Mouse (Mus musculus) forebrain, embryonic 15.5 days (tissue): ENCODE results near the gene Tmc3. TPM values are rescaled to one million over a fixed set of nuclear protein-coding genes. Genes with fewer than 3 reads are reported as not detected.

Experiments
- ATAC-seq: fragments of 200-750 bp; cut with Nextera tagmentation; replicated peaks from 2 replicates; pipeline ENCODE4 v1.8.0; 2017; ENCODE audit warnings: mild to moderate bottlenecking, moderate TSS enrichment, moderate library complexity
- H3K27ac ChIP-seq: fragments of 300-500 bp; sonication (generic); replicated peaks from 2 replicates; pipeline ENCODE4 v1.5.1; 2015; ENCODE audit warnings: mild to moderate bottlenecking, inconsistent platforms
- H3K27me3 ChIP-seq: fragments of 300-500 bp; sonication (generic); 2 replicates; pipeline ENCODE4 v1.6.1; 2015; ENCODE audit warnings: inconsistent platforms
- H3K36me3 ChIP-seq: fragments of 300-500 bp; sonication (generic); 2 replicates; pipeline ENCODE4 v1.6.1; 2015; ENCODE audit warnings: mild to moderate bottlenecking, inconsistent platforms
- H3K4me1 ChIP-seq: fragments of 300-500 bp; sonication (generic); 2 replicates; pipeline ENCODE4 v1.6.1; 2015; ENCODE audit warnings: inconsistent platforms
- H3K4me2 ChIP-seq: fragments of 300-500 bp; sonication (generic); replicated peaks from 2 replicates; pipeline ENCODE4 v1.6.1; 2015; ENCODE audit warnings: mild to moderate bottlenecking, inconsistent platforms
- H3K4me3 ChIP-seq: fragments of 300-500 bp; sonication (generic); 2 replicates; pipeline ENCODE4 v1.5.1; 2015; ENCODE audit warnings: mild to moderate bottlenecking, inconsistent platforms
- H3K9ac ChIP-seq: fragments of 300-500 bp; sonication (generic); replicated peaks from 2 replicates; pipeline ENCODE4 v1.6.1; 2015; ENCODE audit warnings: mild to moderate bottlenecking, inconsistent platforms
- H3K9me3 ChIP-seq: fragments of 300-500 bp; sonication (generic); 2 replicates; pipeline ENCODE4 v1.6.1; 2016; ENCODE audit warnings: inconsistent platforms
- WGBS: fragments of 180-500 bp; shearing (Covaris S2); methylation state at CpG from one replicate; pipeline ENCODE4 v1.1.7; 2015; ENCODE audit warnings: mixed read lengths; 5-methylcytosine and 5-hydroxymethylcytosine counted together
- polyA plus RNA-seq: library from polyadenylated mRNA; unstranded; fragments of >200 nt; fragmentation: Nextera tagmentation; extraction: Ambion mirVana; gene quantifications from 2 replicates; pipeline ENCODE4 v1.2.1, GENCODE M21; 2015

Tmc3 gene
- polyA plus RNA-seq, result 0.28 and 0.50 TPM in 2 replicates

DNA sequence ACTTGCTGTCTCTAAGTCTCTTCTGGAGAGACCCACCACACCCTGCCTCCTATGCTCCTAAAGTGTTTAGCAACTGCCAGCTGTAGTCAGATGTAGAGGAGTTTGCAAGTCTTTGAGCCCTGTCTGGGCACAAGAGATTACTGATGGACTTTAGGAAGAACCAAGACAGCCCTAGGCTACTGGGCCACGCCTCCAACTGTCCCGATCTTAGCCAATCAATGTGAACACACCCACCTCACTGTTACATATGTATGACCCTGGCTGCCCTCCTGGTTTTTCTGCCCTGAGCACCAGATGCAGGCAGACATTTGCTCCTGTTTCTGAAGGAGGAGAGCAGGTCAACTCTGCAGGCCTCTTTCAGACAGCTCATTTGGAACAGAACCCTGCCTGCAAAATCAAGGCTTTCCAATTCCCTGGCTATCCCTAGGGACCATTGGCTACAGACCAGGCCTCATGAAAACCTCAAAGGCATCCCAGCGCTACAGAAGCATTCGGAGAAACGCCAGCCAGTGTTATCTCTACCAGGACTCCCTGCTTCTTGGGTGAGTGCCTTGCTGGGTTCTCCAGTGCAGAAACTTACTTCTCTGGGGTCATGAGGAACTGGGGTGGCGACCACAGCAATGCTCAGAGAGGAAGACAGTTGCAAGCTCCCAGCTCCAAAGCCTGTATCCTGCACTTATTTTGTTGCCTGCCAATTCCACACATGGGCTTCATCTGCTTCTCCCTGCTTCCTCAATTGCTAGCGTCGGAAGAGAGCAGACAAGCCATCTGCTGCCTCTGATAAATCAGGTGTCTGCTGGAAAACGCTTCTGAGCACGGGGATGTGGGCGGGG lies at the start of gene Tmc3:
Gene Tmc3, plus strand, starts transcription at position 289 of the 833 bp plus-strand sequence.
- peak within 1 kb of the TSS; percentile 56 for H3K27ac ChIP-seq
- 49% methylated on average over 11 of the region's 11 CpGs for WGBS
- H3K36me3 ChIP-seq, result no peaks in the 10 kb centered on the region

GRCm38 (mm10) chr7:83541536-83542169 lies 43.1 kb upstream of the Tmc3 start:
- 0 out of 2 replicates have a peak, but pooled peaks have one; percentile 53 for ATAC-seq
- Histone ChIP-seq H3K36me3 (no peaks in the 10 kb centered on the region), H3K9ac (no peak overlapping the region), H3K4me2 (no peak overlapping the region), H3K27ac (no peak overlapping the region), H3K4me1 (peaks cover 5% of the 10 kb centered on the region), H3K4me3 (no peak overlapping the region), H3K27me3 (no peaks in the 10 kb centered on the region), H3K9me3 (no peaks in the 10 kb centered on the region)
- WGBS, result 62% methylated on average over 5 of the region's 5 CpGs

More for the DNA sequence above, at the start of gene Tmc3:
- Histone ChIP-seq H3K9ac (no peak within 1 kb of the TSS), H3K27me3 (no peaks in the 10 kb centered on the region), H3K4me1 (peaks cover 7% of the 10 kb centered on the region), H3K4me3 (no peak within 1 kb of the TSS), H3K4me2 (no peak within 1 kb of the TSS), H3K9me3 (no peaks in the 10 kb centered on the region)
- ATAC-seq, result peak; percentile 55; the same call in 1 of the 2 replicates

DNA sequence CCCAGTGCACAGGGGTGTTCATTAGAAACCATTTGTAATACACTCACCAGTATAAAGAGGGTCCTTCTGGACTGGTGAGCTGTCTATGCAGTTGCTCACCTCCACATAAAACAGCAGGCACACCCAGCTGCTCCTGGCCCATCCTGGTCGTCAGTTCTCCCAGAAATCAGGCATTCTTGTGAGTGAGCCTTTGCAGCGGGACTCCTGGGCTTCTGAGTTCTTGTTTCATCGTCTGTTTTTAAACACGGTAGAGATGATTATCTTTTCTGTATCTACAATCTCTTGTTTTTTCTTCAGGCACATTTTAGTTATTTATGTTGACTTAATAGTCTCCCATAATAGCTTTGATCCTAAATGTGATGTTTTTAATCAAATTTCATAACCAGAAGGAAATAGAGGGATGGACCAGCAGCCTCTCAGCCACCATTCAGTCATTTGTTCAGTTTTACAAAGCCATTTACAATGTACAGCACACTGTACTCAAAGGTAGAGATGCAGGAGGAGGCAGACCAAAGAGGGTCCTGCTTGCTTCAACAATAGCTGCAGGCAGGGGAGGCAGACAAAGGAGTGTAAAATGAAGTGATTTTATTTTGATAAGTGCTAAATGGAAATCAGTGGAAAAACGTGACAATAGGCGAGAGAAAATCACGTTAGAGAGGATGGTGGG lies 35.9 kb upstream of the Tmc3 start:
- H3K9ac ChIP-seq, result peak overlapping the region; percentile 48
- no peak overlapping the region for H3K4me3 ChIP-seq
- WGBS, result 38% methylated on average over 7 of the region's 7 CpGs

DNA sequence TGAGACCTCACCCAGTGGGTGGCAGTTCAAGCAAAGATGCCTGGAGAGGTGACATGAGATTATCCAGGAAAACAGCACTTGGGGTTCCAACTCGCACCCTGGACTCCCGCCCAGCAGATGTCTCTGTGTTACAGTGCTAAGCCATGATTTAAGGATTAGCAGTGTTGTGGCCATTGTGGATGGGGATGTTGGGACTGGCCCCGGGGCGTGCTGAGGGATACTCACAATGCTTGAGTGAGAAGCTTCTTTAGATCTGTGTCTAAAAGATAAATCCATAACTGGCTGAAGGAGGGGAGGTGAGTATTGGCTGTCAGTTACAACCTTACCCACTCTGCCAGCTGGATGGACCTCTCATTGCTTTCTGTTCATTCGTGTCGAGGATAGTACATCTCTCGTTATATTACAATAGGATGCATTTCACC lies 35.4 kb upstream of the Tmc3 start:
- Histone ChIP-seq H3K27ac (peak overlapping the region; percentile 79), H3K4me2 (peak overlapping the region; percentile 28), H3K4me1 (peaks cover 20% of the 10 kb centered on the region), H3K9me3 (no peaks in the 10 kb centered on the region), H3K9ac (peak overlapping the region; percentile 48), H3K36me3 (no peaks in the 10 kb centered on the region), H3K4me3 (0 out of 2 replicates have a peak overlapping the region, but pooled peaks have one; percentile 10), H3K27me3 (no peaks in the 10 kb centered on the region)
- peak; percentile 53 for ATAC-seq
- WGBS, result 44% methylated on average over 7 of the region's 7 CpGs

More for the DNA sequence above, 35.9 kb upstream of the Tmc3 start:
- H3K9me3 ChIP-seq, result no peaks in the 10 kb centered on the region
- H3K27me3 ChIP-seq, result no peaks in the 10 kb centered on the region
- peak; percentile 64 for ATAC-seq
- peak overlapping the region; percentile 79 for H3K27ac ChIP-seq
- no peaks in the 10 kb centered on the region for H3K36me3 ChIP-seq
- peak overlapping the region; percentile 28 for H3K4me2 ChIP-seq
- peaks cover 20% of the 10 kb centered on the region for H3K4me1 ChIP-seq

DNA sequence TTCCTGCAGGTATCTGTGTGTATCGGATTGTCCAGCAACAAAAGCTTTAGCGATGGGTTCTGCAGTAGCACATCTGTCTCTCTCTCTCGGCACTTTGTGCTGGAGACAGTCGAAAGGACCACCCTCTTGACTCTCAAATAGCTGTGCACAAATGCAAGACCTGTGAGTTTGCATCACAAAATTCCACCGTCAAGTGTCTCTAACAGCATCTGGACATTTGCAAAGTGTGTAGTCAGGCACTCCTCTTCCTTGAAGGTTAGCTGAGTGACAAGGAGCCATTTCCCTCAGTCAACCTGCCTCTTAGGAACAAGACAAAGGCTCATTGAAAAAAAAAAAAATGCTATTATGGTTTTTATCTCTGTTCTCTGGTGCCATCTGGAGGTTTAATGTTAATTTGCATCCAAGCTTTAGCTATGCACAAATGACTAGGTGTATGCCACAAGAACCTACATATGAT lies 34.7 kb upstream of the Tmc3 start:
- H3K4me2 ChIP-seq, result peak overlapping the region; percentile 28
- 44% methylated on average over 5 of the region's 5 CpGs for WGBS
- no peaks in the 10 kb centered on the region for H3K36me3 ChIP-seq
- H3K4me3 ChIP-seq, result 0 out of 2 replicates have a peak overlapping the region, but pooled peaks have one; percentile 10
- peaks cover 20% of the 10 kb centered on the region for H3K4me1 ChIP-seq
- H3K9ac ChIP-seq, result peak overlapping the region; percentile 48
- ATAC-seq, result peak; percentile 72
- no peaks in the 10 kb centered on the region for H3K27me3 ChIP-seq
- H3K9me3 ChIP-seq, result no peaks in the 10 kb centered on the region
- H3K27ac ChIP-seq, result peak overlapping the region; percentile 79

DNA sequence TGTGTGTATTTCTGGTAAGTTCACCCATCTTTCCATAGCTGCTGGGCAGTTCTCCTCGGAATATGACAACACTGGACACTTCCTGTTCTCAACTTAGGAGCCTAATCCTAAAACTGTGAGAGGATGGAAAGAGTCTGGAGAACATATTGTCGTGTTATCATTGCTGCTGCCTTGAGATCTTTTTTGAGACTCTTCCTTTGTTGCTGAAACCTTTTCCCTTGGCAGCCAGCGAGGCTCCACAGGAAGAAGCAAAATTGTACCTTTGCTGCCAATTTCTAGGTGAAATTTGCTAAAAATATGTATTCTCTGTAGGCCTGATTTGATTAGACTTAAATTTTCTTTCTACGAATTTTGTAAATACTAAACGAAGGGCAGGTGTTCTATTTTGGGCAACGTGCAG lies 30.2 kb upstream of the Tmc3 start:
- H3K27me3 ChIP-seq, result no peaks in the 10 kb centered on the region
- 81% methylated on average over 6 of the region's 6 CpGs for WGBS

GRCm38 (mm10) chr7:83556488-83556887 lies 28.2 kb upstream of the Tmc3 start:
- Histone ChIP-seq H3K36me3 (no peaks in the 10 kb centered on the region), H3K27me3 (no peaks in the 10 kb centered on the region), H3K4me3 (no peak overlapping the region), H3K9ac (no peak overlapping the region), H3K9me3 (no peaks in the 10 kb centered on the region), H3K4me2 (no peak overlapping the region), H3K27ac (no peak overlapping the region), H3K4me1 (no peaks in the 10 kb centered on the region)
- ATAC-seq, result no peak
- WGBS, result 64% methylated on average over 2 of the region's 2 CpGs

More for the DNA sequence above, 30.2 kb upstream of the Tmc3 start:
- H3K4me1 ChIP-seq, result peaks cover 6% of the 10 kb centered on the region
- no peaks in the 10 kb centered on the region for H3K36me3 ChIP-seq
- H3K9me3 ChIP-seq, result no peaks in the 10 kb centered on the region
- no peak for ATAC-seq
- H3K4me3 ChIP-seq, result no peak overlapping the region
- H3K4me2 ChIP-seq, result no peak overlapping the region
- no peak overlapping the region for H3K9ac ChIP-seq
- no peak overlapping the region for H3K27ac ChIP-seq

DNA sequence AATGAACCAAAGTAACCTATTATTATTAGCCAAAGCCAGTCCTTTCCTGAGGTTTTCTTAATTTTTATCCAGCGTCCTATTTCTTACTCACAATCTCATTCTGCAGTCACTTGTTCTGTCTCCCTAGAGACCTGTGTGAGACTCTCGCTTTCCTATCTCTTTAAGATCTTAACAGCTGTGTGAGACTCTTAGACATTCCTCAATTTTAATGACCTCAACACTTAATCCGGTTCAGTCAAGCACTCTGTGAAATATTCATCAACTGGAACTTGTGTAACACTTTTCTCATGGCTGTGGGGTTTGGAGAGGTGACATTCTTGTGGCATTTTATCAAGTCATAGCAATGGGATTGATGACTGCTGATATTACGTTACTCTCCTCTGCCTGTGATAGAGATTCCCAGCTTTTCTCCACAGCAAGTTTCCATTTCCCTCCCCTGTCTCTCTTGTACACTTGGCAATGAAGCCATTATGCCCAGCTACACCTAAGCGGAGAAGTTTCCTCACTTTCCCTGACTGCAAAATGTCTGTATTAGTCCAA lies 25.9 kb upstream of the Tmc3 start:
- Histone ChIP-seq H3K27ac (no peak overlapping the region), H3K36me3 (no peaks in the 10 kb centered on the region), H3K4me3 (no peak overlapping the region), H3K9ac (no peak overlapping the region), H3K4me2 (no peak overlapping the region), H3K27me3 (no peaks in the 10 kb centered on the region), H3K4me1 (no peaks in the 10 kb centered on the region), H3K9me3 (no peaks in the 10 kb centered on the region)
- no peak for ATAC-seq
- 60% methylated on average over 5 of the region's 5 CpGs for WGBS

DNA sequence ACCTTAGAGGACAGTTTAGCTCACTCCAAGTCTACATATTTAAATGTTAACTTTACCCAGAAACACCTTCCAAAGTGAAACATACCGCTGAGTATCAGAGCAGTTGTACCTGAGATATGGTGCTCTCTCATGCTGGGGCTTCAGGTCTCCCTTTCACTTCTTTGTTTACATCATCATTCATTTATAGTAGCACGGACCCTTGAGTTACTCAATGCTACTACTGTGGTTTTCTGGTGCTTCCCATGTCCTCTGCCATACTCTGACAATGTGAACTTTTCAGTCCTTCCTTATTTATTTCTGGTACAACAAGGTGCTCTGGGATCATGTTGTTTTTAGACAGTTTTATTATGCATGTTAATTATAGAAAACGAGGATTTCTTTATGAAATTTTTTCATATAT lies 25.2 kb upstream of the Tmc3 start:
- H3K27ac ChIP-seq, result no peak overlapping the region
- no peaks in the 10 kb centered on the region for H3K4me1 ChIP-seq
- no peaks in the 10 kb centered on the region for H3K9me3 ChIP-seq
- H3K4me2 ChIP-seq, result no peak overlapping the region
- no peak overlapping the region for H3K9ac ChIP-seq
- H3K36me3 ChIP-seq, result no peaks in the 10 kb centered on the region
- H3K27me3 ChIP-seq, result no peaks in the 10 kb centered on the region
- ATAC-seq, result no peak
- no peak overlapping the region for H3K4me3 ChIP-seq
- 88% methylated on average over 3 of the region's 3 CpGs for WGBS

- ATAC-seq, result 0 out of 2 replicates have a peak, but pooled peaks have one; percentile 35
- Histone ChIP-seq H3K9me3 (no peaks in the 10 kb centered on the region), H3K27me3 (no peaks in the 10 kb centered on the region), H3K4me1 (no peaks in the 10 kb centered on the region), H3K4me3 (no peak overlapping the region), H3K36me3 (no peaks in the 10 kb centered on the region), H3K27ac (no peak overlapping the region), H3K4me2 (no peak overlapping the region), H3K9ac (no peak overlapping the region)
- 10% methylated on average over 3 of the region's 3 CpGs for WGBS
These were observed 22.9 kb upstream of the Tmc3 start for GRCm38 (mm10) chr7:83561849-83562248.

- no peaks in the 10 kb centered on the region for H3K36me3 ChIP-seq
- H3K9me3 ChIP-seq, result no peaks in the 10 kb centered on the region
- H3K27ac ChIP-seq, result no peak overlapping the region
- no peaks in the 10 kb centered on the region for H3K4me1 ChIP-seq
- 80% methylated on average over 12 of the region's 12 CpGs for WGBS
- H3K27me3 ChIP-seq, result no peaks in the 10 kb centered on the region
- no peak overlapping the region for H3K9ac ChIP-seq
- no peak for ATAC-seq
- no peak overlapping the region for H3K4me3 ChIP-seq
- no peak overlapping the region for H3K4me2 ChIP-seq
These were observed 20.0 kb upstream of the Tmc3 start for GRCm38 (mm10) chr7:83564635-83565291.
